8 mouse cellular contexts compared by ENCODE assay signal in genomic region chr11:68341111-68342002, GRCm38 (mm10). TPM values are rescaled to one million over a fixed set of nuclear protein-coding genes. Genes with fewer than 3 reads are reported as not detected.
DNase-seq lines count a peak whose midpoint lies in the region; ATAC-seq lines count a peak whose summit lies in the region.

No protein-coding gene starts in this region.

- peaks cover 23% of the 10 kb centered on the region for H3K4me1 ChIP-seq in intestine, embryonic 15.5 days (replicated peaks)
- H3K4me1 ChIP-seq in kidney, embryonic 15.5 days = peaks cover 21% of the 10 kb centered on the region; the same call in 1 of the 2 replicates

- H3K9ac ChIP-seq in intestine, embryonic 15.5 days = no peak overlapping the region
- H3K9ac ChIP-seq in kidney, embryonic 15.5 days = no peak overlapping the region

- H3K4me2 ChIP-seq in intestine, embryonic 15.5 days (replicated peaks) = no peak overlapping the region
- H3K4me2 ChIP-seq in kidney, embryonic 15.5 days = no peak overlapping the region

- H3K27ac ChIP-seq in intestine, embryonic 15.5 days = no peak overlapping the region
- no peak overlapping the region for H3K27ac ChIP-seq in kidney, embryonic 15.5 days

- DNase-seq in layer of hippocampus, adult 11-12 months (ENCODE audit: low spot score) = peak; percentile 15
- no peak for DNase-seq in layer of hippocampus, adult 8-10 months (ENCODE audit: low spot score in 2 of 2)
- peak; percentile 38 for DNase-seq in brain, adult 2 months (ENCODE audit: low read depth, low spot score)
- peak; percentile 59 for DNase-seq in gastrocnemius, adult 18-20 months (ENCODE audit: low spot score)
- peak; percentile 68 to 76 for DNase-seq in right cerebral cortex, postnatal 10 days (ENCODE audit: low spot score in 2 of 2)
- no peak for DNase-seq in cerebellum, adult 11-12 months

- H3K27me3 ChIP-seq in intestine, embryonic 15.5 days (replicated peaks) = no peaks in the 10 kb centered on the region
- no peaks in the 10 kb centered on the region for H3K27me3 ChIP-seq in kidney, embryonic 15.5 days

- no peaks in the 10 kb centered on the region for H3K9me3 ChIP-seq in intestine, embryonic 15.5 days
- H3K9me3 ChIP-seq in kidney, embryonic 15.5 days (replicated peaks) = no peaks in the 10 kb centered on the region

- no peaks in the 10 kb centered on the region for H3K36me3 ChIP-seq in intestine, embryonic 15.5 days
- no peaks in the 10 kb centered on the region for H3K36me3 ChIP-seq in kidney, embryonic 15.5 days

- no peak overlapping the region for H3K4me3 ChIP-seq in intestine, embryonic 15.5 days (replicated peaks)
- no peak overlapping the region for H3K4me3 ChIP-seq in kidney, embryonic 15.5 days (replicated peaks)

- ATAC-seq in intestine, embryonic 15.5 days = peak; percentile 34; the same call in 1 of the 2 replicates
- no peak for ATAC-seq in kidney, embryonic 15.5 days (replicated peaks; ENCODE audit: low FRiP score)

- WGBS in intestine, embryonic 15.5 days = 61% methylated on average over 13 of the region's 13 CpGs
- 79% methylated on average over 13 of the region's 13 CpGs for WGBS in kidney, embryonic 15.5 days

RNA-seq across cellular contexts. Expression of gene Ntn1, which starts 59.3 kb away (rescaled TPM):
- total RNA-seq in layer of hippocampus, adult 8-10 months (2022) = 1 to 10 TPM; 6.0 to 7.3 (median 7.0) TPM
- total RNA-seq in gastrocnemius, adult 18-20 months (2021) = 1 to 10 TPM; 3.4 to 7.0 TPM
- polyA plus RNA-seq in intestine, embryonic 15.5 days (2015; fragmentation: Nextera tagmentation; extraction: Ambion mirVana) = 9.1 and 9.4 TPM in 2 replicates
- polyA plus RNA-seq in kidney, embryonic 15.5 days (2015; fragmentation: Nextera tagmentation; extraction: Ambion mirVana) = 16.5 and 16.9 TPM in 2 replicates

Comparison
In these comparisons a context has a peak if more than half of its experiments do, and no peak if none do; other contexts are left out.
1. DNase-seq: peak in layer of hippocampus, adult 11-12 months (single experiment), brain, adult 2 months (single experiment), gastrocnemius, adult 18-20 months (single experiment) and right cerebral cortex, postnatal 10 days (2 of 2); none in layer of hippocampus, adult 8-10 months (0 of 2) and cerebellum, adult 11-12 months (single experiment).